Mouse (Mus musculus): ENCODE measurements around the gene Rassf8. TPM values are rescaled to one million over a fixed set of nuclear protein-coding genes. Genes with fewer than 3 reads are reported as not detected.

The Rassf8 gene
- polyA plus RNA-seq, 1 experiment from 2014 or later: 8.7 TPM

DNA sequence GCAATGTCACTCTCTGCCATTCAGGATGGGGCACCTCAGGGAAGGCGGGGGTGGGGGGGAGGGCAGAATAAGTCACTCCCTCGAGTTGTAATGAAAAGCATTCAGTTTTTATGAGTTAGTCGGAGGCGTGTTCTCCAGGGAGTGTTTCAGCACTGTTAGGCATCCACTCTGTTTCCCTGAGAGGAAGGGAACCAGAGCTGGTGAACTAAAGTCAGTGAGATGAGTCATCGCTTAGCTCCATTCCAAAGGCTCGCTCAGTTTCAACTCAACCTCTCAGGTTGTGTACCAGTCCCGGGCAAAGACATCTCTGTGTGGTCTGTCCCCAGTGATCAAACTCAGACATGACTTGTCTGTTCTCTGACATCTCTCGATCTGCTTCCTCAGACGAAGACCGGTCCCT is 20.7 kb upstream of the Rassf8 start:
- Histone ChIP-seq H3K4me2 (replicated peaks) (no peak overlapping the region), H3K9ac (no peak overlapping the region), H3K4me1 (no peaks in the 10 kb centered on the region), H3K36me3 (no peaks in the 10 kb centered on the region), H3K9me3 (replicated peaks) (no peaks in the 10 kb centered on the region), H3K4me3 (replicated peaks) (no peak overlapping the region), H3K27ac (replicated peaks) (no peak overlapping the region), H3K27me3 (no peaks in the 10 kb centered on the region)
- 62% methylated on average over 10 of the region's 10 CpGs for WGBS
- ATAC-seq (ENCODE audit: insufficient number of reproducible peaks, low FRiP score, low TSS enrichment, low read depth): no peak

DNA sequence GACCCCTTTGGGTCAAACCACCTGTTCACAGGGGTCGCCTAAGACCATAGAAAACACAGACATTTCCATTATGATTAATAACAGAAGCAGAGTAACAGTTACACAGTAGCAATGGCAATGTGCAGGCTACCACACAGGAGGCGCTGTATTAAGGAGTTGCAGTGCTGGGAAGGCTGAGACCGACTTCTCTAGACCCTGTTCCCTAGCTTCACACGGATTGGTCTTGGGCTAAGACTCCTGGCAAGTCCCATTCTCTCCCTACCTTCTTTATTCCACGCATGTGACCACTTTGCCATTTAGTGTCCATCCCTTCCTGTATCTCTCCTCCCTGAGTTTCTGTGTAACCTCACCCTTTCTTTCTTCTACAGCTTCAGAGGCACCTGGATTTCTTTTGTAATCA is 19.6 kb upstream of the Rassf8 start:
- no peak for ATAC-seq (ENCODE audit: insufficient number of reproducible peaks, low FRiP score, low TSS enrichment, low read depth)
- WGBS: 44% methylated on average over 5 of the region's 5 CpGs
- H3K4me1 ChIP-seq: no peaks in the 10 kb centered on the region
- H3K27me3 ChIP-seq: no peaks in the 10 kb centered on the region
- no peaks in the 10 kb centered on the region for H3K36me3 ChIP-seq
- H3K9me3 ChIP-seq (replicated peaks): no peaks in the 10 kb centered on the region
- no peak overlapping the region for H3K9ac ChIP-seq
- no peak overlapping the region for H3K4me3 ChIP-seq (replicated peaks)
- no peak overlapping the region for H3K4me2 ChIP-seq (replicated peaks)
- H3K27ac ChIP-seq (replicated peaks): no peak overlapping the region

DNA sequence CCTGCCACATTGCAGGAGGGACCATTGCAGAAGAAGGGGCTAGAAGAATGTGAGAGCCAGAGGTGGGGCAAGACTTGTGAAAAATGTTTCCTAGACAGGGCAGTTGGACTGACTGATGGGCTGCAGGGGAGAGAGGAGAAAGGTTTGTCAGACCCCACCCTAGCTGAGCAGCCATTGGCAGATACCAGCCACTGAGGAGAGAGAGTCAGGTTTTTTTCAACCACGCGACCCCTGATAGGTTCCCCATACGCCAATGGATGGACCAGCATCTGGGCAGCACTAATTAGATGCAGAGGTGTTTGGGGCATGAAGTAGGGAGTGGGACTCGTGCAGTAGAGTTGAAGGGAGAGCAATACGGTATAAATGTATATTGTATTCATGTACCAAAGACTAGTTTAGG is 13.7 kb upstream of the Rassf8 start:
- Histone ChIP-seq H3K27me3 (no peaks in the 10 kb centered on the region), H3K4me2 (replicated peaks) (no peak overlapping the region), H3K9me3 (replicated peaks) (no peaks in the 10 kb centered on the region), H3K4me1 (peaks cover 16% of the 10 kb centered on the region), H3K4me3 (replicated peaks) (no peak overlapping the region), H3K36me3 (no peaks in the 10 kb centered on the region), H3K9ac (no peak overlapping the region), H3K27ac (replicated peaks) (no peak overlapping the region)
- ATAC-seq (ENCODE audit: insufficient number of reproducible peaks, low FRiP score, low TSS enrichment, low read depth): no peak
- WGBS: 66% methylated on average over 5 of the region's 5 CpGs

DNA sequence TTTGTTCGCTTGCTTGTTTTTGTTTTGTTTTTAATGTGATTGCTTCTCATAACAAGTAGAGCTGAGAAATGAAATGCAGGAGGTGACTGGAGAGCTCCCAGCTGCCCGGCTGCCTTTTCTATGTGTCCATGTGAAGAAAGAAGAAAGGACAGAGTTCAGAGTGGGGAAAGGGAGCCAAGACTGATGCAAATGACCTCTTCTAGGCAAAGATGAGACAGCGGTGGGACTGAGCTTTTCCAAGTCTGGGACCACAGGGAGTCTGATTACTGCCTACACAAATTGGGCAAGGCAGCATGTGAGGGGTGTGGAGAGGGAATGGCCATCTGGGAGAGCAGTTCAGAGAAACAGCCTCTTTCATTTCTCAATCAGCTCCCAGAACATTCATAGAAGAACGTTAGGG is 13.3 kb upstream of the Rassf8 start:
- H3K4me3 ChIP-seq (replicated peaks): no peak overlapping the region
- ATAC-seq (ENCODE audit: insufficient number of reproducible peaks, low FRiP score, low TSS enrichment, low read depth): no peak
- 64% methylated on average over 4 of the region's 4 CpGs for whole genome bisulfite sequencing

DNA sequence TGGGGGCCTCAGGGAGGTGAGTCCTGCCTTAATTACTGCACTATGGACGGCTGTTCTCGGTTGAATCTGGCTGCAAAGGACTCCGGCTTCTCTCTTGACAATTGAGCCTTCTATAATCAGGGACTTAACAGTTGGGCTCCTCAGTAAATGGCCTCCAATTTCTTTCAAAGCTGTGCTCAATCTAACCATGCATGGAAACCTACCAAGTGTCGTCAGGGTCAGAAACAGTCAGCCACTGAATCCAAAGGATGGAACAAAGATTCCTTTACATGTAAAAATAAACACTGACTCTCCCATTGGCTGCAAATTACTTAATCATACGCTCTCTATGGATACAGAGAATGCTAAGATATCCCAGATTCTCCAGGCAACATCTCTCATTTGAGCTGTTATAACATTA is 12.6 kb upstream of the Rassf8 start:
- no peaks in the 10 kb centered on the region for H3K27me3 ChIP-seq
- no peak overlapping the region for H3K4me2 ChIP-seq (replicated peaks)
- H3K9ac ChIP-seq: no peak overlapping the region
- H3K27ac ChIP-seq (replicated peaks): no peak overlapping the region
- 61% methylated on average over 5 of the region's 5 CpGs for WGBS
- H3K4me1 ChIP-seq: peaks cover 16% of the 10 kb centered on the region
- H3K36me3 ChIP-seq: no peaks in the 10 kb centered on the region
- no peaks in the 10 kb centered on the region for H3K9me3 ChIP-seq (replicated peaks)
- H3K4me3 ChIP-seq (replicated peaks): no peak overlapping the region
- ATAC-seq (ENCODE audit: insufficient number of reproducible peaks, low FRiP score, low TSS enrichment, low read depth): no peak

More for the DNA sequence above, 13.3 kb upstream of the Rassf8 start:
- no peak overlapping the region for H3K27ac ChIP-seq (replicated peaks)
- H3K36me3 ChIP-seq: no peaks in the 10 kb centered on the region
- H3K4me1 ChIP-seq: peaks cover 16% of the 10 kb centered on the region
- no peaks in the 10 kb centered on the region for H3K9me3 ChIP-seq (replicated peaks)
- H3K4me2 ChIP-seq (replicated peaks): no peak overlapping the region
- H3K27me3 ChIP-seq: no peaks in the 10 kb centered on the region
- H3K9ac ChIP-seq: no peak overlapping the region

GRCm38 (mm10) chr6:145736099-145736498 is 10.4 kb upstream of the Rassf8 start:
- Histone ChIP-seq H3K4me1 (peaks cover 16% of the 10 kb centered on the region), H3K9me3 (replicated peaks) (no peaks in the 10 kb centered on the region), H3K27me3 (no peaks in the 10 kb centered on the region), H3K27ac (replicated peaks) (no peak overlapping the region; the same call in 1 of the 2 replicates), H3K9ac (no peak overlapping the region), H3K4me2 (replicated peaks) (no peak overlapping the region), H3K36me3 (no peaks in the 10 kb centered on the region), H3K4me3 (replicated peaks) (no peak overlapping the region)
- ATAC-seq (ENCODE audit: insufficient number of reproducible peaks, low FRiP score, low TSS enrichment, low read depth): no peak
- WGBS: 42% methylated on average over 2 of the region's 2 CpGs

- ATAC-seq (ENCODE audit: insufficient number of reproducible peaks, low FRiP score, low TSS enrichment, low read depth): no peak
- Histone ChIP-seq H3K4me3 (replicated peaks) (no peak overlapping the region), H3K9me3 (replicated peaks) (no peaks in the 10 kb centered on the region), H3K4me2 (replicated peaks) (no peak overlapping the region), H3K36me3 (no peaks in the 10 kb centered on the region), H3K4me1 (peaks cover 11% of the 10 kb centered on the region), H3K27ac (replicated peaks) (no peak overlapping the region), H3K9ac (no peak overlapping the region), H3K27me3 (no peaks in the 10 kb centered on the region)
- WGBS: 53% methylated on average over 6 of the region's 6 CpGs
These were observed 7.3 kb upstream of the Rassf8 start for GRCm38 (mm10) chr6:145739231-145739630.

DNA sequence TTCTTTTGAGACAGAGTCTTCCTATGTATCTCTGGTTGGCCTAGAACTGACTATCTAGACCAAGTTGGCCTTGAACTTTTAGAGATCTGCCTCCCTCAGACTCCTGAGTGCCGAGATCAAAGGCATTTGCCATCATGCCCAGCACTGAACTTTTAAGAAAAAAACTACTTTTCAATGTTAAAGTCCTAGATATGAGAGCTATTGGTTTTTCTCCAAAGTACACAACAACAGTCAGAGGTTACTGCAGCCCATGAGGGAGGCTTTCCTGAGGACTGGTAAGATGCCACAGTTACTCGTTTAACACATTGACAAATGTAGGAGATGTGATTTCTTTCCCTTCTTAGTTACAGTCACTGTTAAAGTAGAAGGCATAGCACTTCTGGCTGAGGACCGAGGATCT is 6.5 kb upstream of the Rassf8 start:
- H3K27me3 ChIP-seq: no peaks in the 10 kb centered on the region
- no peak for ATAC-seq (ENCODE audit: insufficient number of reproducible peaks, low FRiP score, low TSS enrichment, low read depth)
- no peak overlapping the region for H3K4me3 ChIP-seq (replicated peaks)
- no peak overlapping the region for H3K4me2 ChIP-seq (replicated peaks)
- peaks cover 11% of the 10 kb centered on the region for H3K4me1 ChIP-seq
- H3K9me3 ChIP-seq (replicated peaks): no peaks in the 10 kb centered on the region
- no peaks in the 10 kb centered on the region for H3K36me3 ChIP-seq
- no peak overlapping the region for H3K27ac ChIP-seq (replicated peaks)
- 69% methylated on average over 3 of the region's 3 CpGs for WGBS
- no peak overlapping the region for H3K9ac ChIP-seq

GRCm38 (mm10) chr6:145745291-145745690 is 1.3 kb upstream of the Rassf8 start:
- peaks cover 9% of the 10 kb centered on the region for H3K4me1 ChIP-seq
- WGBS: 44% methylated on average over 3 of the region's 3 CpGs
- H3K4me3 ChIP-seq (replicated peaks): no peak overlapping the region
- H3K27me3 ChIP-seq: no peaks in the 10 kb centered on the region
- ATAC-seq (ENCODE audit: insufficient number of reproducible peaks, low FRiP score, low TSS enrichment, low read depth): no peak
- 0 out of 2 replicates have a peak overlapping the region, but pooled peaks have one; percentile 11 for H3K27ac ChIP-seq (replicated peaks)
- H3K4me2 ChIP-seq (replicated peaks): no peak overlapping the region
- H3K9ac ChIP-seq: no peak overlapping the region
- no peaks in the 10 kb centered on the region for H3K36me3 ChIP-seq
- H3K9me3 ChIP-seq (replicated peaks): no peaks in the 10 kb centered on the region

GRCm38 (mm10) chr6:145746921-145747670 is 548 bp downstream of the Rassf8 start:
- WGBS: under 1% methylated on average over 52 of the region's 55 CpGs
- Histone ChIP-seq H3K36me3 (no peaks in the 10 kb centered on the region), H3K27ac (replicated peaks) (peak overlapping the region; percentile 92), H3K27me3 (no peaks in the 10 kb centered on the region), H3K4me1 (peaks cover 9% of the 10 kb centered on the region), H3K9me3 (replicated peaks) (no peaks in the 10 kb centered on the region), H3K4me2 (replicated peaks) (peak overlapping the region; percentile 62), H3K9ac (peak overlapping the region; percentile 92), H3K4me3 (replicated peaks) (peak overlapping the region; percentile 87)
- ATAC-seq (ENCODE audit: insufficient number of reproducible peaks, low FRiP score, low TSS enrichment, low read depth): no peak

- H3K4me2 ChIP-seq (replicated peaks): peak overlapping the region; percentile 62
- peak overlapping the region; percentile 92 for H3K9ac ChIP-seq
- ATAC-seq (ENCODE audit: insufficient number of reproducible peaks, low FRiP score, low TSS enrichment, low read depth): no peak
- H3K27me3 ChIP-seq: no peaks in the 10 kb centered on the region
- peaks cover 9% of the 10 kb centered on the region for H3K4me1 ChIP-seq
- peak overlapping the region; percentile 92 for H3K27ac ChIP-seq (replicated peaks)
- WGBS: 11% methylated on average over 16 of the region's 16 CpGs
- peak overlapping the region; percentile 87 for H3K4me3 ChIP-seq (replicated peaks)
- no peaks in the 10 kb centered on the region for H3K36me3 ChIP-seq
- H3K9me3 ChIP-seq (replicated peaks): no peaks in the 10 kb centered on the region
These were observed 1.4 kb downstream of the Rassf8 start for GRCm38 (mm10) chr6:145747671-145748640.
